Mouse (Mus musculus) B cell, adult 2 months (primary cell): ENCODE measurements around the gene Rab13.
"Not testable (repeated sequence)": the region's sequence is repeated elsewhere in the genome, so short reads cannot be mapped to it uniquely, and the experiment has no call there.

Experiments
- DNase-seq, 2 experiments: peaks; one replicate each; pipeline ENCODE4 v3.0.0; 2022

The Rab13 gene

DNA sequence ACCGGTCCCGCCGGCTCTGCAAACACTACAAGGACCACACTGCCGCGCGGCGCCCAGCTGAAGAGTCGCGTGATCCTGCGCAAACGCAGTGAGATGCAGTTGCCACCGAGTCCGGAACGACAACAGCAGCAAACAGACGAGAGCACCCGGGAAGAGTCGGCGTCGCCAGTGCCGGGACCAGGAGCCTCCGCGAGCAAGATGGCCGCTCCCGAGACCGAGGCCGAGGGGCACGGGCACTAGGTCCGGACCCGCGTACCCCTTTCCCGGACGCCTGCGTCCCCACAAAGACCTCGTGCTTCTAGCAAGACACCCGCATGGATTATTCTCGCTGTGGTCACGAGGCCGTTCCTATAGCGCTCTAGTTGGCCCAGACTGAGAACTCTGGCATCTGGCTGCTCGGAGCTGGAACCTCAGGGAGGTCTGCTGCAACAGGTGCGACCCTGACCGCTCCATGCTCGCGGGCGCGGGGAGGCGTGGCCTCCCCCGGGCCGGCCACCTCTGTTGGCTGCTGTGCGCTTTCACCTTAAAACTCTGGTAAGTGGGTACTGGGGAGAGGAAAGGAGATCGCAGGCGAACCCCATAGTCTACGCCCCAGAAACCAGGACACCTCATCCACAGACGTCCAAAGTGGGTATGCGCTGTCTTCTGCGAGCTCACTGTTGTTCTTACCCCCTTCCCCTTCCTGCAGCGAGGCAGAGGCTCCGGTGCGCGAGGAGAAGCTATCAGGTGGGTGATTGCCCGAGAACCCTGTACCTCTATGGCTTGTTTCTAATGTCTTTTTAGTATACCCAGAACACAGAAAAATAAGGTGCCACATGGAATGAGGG is 18.2 kb downstream of the Rab13 start, which contains the start of gene Jtb:
TSS of gene Jtb (plus strand) at position 91 of the 827 bp plus-strand sequence.
- peak; percentile 88 to 89 for DNase-seq

DNA sequence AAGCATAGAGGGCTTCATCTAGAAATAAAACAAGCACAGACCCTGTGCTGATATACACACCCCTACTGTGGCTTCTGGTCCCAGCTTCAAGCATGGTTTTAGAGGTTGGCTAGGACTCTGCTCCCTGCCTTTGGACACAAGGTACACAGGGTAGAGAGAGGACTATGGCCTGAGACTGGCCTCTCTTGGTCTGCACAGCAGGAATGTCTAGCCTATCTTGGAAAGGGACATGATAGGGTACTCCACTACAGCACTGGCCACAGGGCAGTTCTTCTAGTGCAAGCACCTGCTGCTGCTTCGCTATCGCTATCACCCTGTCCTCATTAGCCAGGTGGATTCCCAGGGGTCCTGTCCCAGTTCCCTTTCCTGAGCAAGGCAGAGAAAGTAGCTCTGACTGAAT is 27.8 kb downstream of the Rab13 start:
- DNase-seq: peak in 1 of 2 experiments; percentile 15

DNA sequence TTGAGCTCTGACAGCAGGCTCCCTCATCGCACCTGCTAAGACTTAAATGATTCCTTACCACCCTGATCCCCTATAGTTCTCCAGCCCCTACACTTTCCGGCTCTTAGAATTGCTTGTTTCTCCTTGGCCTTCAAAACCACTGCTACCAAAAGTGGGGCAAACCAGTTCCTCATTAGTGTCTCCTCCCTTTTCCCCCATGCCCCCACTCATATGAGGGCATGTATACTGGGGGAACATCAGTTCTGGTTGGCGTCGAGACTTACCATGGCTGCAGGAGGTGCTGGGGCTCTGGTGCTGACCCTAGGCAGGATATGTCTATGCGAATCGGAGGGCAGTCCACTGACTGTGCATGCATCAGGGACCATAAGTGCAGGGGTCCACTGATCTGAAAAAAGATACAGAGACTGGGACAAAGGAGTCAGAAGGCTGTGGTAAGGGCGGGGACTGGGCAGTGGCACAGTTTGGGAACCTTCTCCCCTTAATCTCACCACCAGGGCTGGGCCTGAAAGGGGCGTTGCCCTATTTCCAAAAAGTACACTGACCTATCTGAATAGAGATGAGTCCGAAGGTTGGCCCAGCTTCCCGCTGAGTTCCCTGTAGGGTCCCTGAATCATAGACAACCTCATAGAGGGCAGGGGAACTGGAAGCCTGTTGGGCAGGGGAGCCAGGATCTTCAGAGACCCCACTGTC is 28.3 kb downstream of the Rab13 start:
- DNase-seq: no peak

DNA sequence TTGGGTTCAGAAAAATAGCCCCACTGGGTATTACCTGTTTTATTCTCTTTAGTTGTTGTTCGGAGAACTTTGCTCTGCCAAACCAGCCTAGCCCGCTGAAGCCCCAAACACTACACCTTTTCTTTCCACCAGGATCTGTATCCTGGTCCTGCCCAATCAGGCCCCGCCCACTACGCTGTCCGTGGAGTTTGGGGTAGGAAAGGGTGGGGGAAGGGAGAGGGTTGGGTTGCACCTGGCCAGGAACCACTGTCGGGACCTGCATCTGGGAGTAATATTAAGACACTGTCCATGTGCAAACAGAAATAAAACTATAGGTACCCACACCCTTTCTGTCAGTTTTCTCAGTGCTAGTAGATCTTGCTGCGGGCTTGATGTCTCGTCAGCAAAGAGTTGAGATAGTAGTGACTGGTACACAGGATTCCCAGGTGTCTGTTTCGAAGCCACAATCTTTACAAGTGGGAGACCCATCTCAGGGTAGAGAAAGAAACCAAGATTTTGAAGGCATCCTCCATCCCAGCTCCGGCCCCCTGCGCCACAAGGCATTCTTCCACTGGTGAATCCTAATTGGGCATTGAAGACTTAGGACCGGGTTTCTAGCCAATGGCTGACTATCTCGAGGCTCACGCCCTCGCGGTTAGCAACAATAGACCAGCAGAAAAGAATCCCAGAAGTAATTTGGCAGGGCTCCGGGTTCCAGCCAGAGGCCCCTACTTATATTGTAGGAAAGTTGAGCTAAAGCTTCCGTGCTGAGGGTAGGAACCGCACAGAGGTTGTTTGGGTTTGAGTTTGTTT is 29.7 kb downstream of the Rab13 start, which contains the start of gene Creb3l4:
TSS of gene Creb3l4 (minus strand) at position 529 of the 792 bp plus-strand sequence.
- no peak for DNase-seq

DNA sequence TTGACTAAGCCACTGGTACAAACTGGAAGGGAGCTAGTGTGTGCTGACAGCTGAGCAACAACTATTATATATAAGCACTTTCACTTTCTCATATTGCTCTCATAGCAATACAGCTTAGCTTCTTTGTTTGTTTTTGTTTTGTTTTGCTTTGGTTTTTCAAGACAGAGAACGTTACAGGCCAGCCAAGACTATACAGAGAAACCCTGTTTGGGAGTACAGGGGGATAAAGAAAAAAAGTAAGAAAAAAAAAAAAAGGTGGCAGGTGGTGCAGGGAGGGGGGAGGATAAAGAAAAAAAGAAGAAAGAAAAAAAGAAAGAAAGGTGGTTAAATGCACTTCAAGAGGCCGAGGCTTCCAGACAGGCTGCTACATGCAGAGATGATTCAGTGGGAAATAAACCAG is 31.9 kb downstream of the Rab13 start:
- no peak for DNase-seq

DNA sequence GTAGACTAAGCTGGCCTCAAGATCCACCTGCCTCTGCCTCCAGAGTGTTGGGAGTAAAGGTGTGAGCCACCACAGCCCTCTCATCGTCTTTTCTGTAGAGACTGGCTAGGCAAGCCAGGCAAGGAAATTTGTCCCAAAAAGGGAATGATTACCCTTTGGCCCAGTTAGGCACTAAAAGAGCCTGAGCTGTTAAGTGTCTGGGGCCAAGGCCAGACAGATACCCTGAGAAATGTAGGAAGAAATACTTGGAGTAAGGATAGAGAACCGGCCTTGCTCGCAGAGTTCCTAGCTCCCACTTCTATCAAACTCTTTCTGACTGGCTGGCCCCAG is 34.1 kb downstream of the Rab13 start:
- no peak for DNase-seq

DNA sequence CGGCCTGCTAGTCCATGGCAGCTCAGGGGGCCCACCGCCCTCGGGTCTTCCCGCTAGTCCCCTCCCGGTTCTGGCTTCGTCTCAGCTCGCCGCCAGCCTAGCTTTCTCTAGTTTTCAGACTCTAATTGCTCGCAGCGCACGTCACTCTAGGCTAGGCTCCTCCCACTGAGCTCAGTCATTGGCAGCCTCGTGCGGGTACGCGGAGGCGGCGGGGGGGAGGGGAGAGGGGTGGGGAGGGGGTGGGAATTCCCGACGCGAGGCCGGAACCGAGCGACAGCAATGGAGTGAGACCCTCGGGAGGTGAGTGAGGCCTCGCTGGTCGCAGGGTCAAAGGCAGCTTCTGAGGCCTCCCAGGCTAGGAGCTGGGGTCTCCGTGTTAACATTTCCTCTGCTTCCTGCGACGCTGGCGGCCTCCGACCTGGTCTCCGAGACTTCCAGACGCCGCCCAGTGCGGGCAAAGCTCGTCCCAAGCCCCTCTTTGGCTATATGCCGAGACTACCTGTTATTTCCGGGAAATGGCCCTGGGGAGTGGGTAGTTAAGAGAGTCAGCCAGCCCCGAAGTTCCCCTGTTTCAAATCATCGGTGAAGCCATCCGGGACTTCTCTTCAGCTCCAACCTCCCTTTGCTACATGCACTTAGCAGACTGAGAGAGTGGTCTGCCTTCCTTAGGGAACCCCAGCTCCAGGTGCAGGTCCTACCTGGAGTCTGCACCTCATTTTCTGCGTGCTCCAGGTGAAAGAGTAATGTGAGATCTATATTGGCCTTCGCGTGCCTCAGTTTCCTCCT is 34.7 kb downstream of the Rab13 start, which contains the start of gene Slc39a1:
TSS of gene Slc39a1 (plus strand) at position 213 of the 786 bp plus-strand sequence.
- peak; percentile 85 for DNase-seq

DNA sequence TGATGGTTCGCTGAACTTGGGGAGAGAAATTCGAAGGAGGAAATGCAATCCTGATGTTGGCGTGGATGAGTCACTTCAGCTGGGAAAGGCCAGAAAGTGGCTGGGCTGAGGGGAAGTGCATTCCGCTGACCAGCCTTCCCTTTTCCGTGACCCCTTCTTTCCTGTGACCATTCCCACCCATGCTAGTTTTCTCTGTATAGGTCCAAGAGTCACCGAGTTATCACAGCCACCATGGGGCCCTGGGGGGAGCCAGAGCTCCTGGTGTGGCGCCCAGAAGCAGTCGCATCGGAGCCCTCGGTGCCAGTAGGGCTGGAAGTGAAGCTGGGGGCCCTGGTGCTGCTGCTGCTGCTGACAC is 35.2 kb downstream of the Rab13 start:
- DNase-seq: peak; percentile 27 to 31

DNA sequence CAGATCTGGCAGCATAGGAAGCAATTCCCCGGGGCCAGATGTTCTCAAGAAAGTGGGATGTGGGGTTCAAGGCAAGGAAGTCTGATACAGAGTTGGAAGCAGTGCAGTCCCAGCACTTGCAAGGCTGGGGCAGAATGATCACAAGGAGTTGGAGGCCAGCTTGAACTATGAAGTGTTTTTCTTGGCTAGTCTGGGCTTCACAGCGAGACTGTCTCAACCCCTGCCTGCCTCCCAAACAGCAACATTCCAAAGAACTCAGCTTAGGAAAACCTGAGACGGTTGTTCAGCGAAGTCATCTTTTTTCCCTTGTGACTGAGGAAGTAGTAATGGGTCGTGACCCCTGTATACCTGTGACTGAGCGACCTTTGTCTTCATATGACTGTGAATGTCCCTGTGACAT is 37.3 kb downstream of the Rab13 start:
- DNase-seq: no peak

DNA sequence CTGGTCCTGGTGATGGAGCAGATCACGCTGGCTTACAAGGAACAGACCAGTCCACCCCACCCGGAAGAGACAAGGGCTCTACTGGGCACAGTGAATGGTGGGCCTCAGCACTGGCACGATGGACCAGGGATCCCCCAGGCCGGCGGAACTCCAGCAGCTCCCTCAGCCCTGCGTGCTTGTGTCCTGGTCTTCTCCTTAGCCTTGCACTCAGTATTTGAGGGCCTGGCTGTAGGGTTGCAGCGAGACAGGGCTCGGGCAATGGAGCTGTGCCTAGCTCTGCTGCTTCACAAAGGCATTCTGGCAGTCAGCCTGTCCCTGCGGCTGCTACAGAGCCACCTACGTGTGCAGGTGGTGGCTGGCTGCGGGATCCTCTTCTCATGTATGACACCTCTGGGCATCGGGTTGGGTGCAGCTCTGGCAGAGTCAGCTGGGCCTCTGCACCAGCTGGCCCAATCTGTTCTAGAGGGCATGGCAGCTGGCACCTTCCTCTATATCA is 38.3 kb downstream of the Rab13 start:
- not testable (repeated sequence) for DNase-seq

DNA sequence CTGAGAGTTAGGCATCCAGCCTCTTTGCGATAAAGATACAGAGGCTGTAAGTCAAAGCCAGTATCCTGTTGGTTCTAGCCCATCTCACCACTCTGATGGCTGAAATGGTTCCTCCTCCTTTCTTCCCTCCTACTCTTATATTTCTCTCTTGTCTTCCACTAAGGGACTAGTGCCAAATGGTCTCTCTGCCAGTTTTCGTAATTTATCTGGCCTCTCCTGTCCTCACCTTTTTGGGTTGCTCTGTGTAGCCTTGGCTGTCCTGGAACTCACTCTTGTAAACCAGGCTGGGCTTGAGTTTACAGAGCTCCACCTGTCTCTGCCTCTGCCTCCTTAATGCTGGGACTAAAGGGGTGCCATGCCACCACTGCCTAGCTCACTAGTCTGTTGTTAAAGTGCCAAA is 39.2 kb downstream of the Rab13 start:
- not testable (repeated sequence) for DNase-seq

DNA sequence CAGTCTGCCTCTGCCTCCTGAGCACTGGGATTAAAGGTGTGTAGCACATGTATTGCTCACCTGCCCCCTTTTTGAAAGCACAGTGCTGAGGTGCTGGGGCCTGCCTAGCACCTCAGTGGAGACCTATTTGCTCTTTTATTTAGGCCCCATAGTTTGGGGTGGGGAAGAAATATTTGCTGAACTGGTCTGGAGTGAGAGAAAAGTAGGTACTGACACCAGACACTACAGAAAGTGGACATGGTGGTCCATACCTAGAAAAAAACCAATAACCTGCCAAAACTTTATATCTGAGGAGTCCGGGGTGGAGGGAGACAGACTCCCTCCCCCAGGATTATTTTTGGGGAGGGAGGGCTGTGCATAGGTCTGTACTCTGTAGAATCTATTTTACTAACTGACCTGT is 39.7 kb downstream of the Rab13 start:
- DNase-seq: peak in 1 of 2 experiments; percentile 17

DNA sequence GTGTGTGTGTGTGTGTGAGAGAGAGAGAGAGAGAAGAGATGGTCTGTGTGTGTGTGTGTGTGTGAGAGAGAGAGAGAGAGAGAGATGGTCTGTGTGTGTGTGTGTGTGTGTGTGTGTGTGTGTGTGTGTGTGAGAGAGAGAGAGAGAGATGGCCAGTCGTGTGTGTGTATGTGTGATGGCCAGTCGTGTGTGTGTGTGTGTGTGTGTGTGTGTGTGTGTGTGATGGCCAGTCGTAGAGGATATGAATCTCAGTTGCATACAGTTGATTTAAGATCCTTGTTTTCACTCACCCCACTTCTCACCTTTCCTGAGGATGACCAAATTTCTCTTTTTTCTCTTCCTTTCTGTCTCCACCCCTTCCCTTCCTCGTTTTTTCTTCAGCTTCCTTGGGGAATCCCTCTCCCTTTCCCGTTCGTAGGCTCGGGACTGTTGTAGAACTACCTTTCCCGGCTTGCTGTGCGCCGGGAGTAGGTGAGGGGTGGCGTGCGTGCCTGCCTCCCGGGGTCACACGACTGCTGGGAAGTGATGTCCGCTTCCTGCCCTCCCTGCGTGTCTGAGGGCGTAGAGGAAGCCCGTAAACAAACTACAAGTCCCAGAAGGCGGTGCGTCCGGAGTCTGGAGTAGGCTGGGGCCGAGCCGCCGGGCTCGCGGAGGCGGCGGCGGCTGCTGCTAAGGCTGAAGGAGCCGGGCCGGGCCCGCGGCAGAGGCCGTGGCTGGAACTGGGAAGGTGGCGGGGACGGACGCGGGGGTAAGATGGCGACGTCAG is 40.3 kb downstream of the Rab13 start, which contains the start of gene Crtc2:
TSS of gene Crtc2 (plus strand) at position 511 of the 766 bp plus-strand sequence.
- peak; percentile 89 to 91 for DNase-seq

DNA sequence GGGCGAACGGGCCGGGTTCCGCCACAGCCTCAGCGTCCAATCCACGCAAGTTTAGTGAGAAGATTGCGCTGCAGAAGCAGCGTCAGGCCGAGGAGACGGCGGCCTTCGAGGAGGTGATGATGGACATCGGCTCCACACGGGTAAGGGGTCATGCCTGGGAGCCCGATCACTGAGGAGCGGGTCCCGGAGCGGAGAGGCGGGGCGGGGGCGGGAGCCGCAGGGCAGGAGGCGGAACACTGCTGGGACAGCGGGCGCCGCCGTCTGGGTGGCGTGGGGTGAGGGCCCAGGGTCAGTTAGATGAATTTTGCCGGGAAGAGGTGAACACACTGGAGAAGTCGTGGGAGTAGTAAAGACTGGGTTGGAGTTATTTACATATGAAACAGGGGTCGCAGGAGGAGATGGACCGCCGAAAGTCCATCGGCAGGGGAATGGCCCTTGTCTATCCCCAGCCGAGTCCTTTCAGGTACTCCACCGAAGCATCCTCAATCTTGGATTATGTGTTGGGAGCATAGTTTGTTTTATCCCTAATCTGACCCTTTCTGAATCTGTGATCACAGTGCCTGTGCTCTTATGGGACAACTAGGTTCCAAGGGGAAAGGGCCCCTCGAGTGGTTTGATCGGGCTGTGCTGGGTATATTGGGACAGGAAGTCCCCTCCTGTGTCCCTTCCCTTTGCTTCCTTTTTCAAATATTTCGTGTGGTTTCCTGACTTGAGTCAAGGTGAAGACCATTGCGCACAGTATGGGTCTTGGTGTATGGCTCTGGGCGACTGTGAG is 41.1 kb downstream of the Rab13 start:
- peak; percentile 34 to 37 for DNase-seq

DNA sequence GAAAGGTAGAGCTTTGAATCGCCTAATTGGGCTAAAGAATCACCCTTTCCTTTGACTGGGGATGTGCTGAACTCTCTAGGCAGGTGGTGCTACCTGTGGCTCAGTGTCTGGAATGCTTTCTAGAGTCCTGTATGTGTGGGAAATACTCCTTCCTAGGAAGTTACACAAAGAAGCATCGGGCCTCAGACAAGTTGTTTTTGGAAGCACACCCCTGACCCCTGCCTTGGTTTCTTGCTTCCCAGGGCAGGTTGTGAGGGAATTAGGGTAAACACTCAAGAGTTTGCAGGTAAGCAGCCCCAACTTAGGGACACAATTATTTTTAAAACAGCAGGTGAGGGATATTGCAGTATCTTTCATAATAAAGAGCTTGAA is 41.7 kb downstream of the Rab13 start:
- no peak for DNase-seq

DNA sequence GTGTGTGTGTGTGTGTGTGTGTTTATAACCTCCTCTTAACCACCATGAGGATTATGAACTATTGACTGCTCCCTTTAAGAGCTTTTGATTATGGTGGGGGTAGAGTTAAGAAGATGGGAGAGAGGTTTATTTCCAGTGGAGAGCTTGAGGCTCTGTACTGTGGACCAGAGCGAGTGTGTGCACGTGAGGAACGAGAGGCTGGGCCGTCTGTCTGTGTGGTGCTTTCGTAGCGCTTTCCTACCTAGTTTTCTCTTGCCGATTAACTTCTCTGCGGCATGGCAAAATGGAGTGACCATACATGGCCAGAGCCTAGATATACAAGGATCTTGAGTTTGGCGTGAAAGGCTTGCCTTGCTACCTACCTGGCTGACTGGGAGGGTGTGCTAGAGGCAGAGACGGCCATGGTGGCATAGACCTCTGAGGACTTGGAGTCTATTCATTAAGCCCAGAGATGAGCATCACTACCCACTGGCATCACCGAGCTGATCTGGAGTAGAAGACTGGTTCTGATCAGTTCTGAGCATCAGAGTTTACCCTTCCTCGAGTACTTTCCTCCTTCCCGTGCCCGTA is 42.4 kb downstream of the Rab13 start:
- no peak for DNase-seq

DNA sequence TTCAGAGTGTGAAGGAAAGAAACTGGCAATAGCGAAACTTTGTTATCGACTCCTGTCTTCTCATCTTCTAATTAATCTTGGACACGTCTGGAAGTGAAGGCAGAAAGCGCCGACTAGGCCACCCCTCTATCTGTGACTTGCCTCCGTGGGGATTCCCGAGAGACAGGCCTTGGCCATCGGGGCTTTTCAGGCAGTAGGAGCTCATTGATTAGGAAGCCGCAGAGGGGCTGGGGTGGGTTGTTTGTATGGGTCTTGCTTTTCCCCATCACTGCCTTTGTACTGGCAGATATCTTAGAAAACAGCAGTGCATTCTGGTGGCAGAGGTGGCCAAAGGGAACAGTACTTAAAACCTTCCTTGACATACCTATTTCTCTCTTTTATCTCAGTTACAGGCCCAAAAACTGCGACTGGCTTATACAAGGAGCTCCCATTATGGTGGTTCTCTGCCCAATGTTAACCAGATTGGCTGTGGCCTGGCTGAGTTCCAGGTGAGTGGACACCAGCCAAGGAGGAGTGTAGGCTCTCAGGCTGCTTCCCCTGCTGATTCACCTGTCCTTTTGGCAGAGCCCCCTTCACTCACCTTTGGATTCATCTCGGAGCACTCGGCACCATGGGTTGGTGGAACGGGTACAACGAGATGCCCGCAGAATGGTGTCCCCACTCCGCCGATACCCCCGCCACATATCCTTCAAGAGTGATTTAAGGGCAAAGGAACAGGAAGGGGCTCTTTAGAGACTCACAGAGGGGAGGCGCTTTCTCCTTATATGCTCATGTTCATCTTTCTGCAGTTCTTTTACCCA is 43.4 kb downstream of the Rab13 start:
- no peak for DNase-seq

DNA sequence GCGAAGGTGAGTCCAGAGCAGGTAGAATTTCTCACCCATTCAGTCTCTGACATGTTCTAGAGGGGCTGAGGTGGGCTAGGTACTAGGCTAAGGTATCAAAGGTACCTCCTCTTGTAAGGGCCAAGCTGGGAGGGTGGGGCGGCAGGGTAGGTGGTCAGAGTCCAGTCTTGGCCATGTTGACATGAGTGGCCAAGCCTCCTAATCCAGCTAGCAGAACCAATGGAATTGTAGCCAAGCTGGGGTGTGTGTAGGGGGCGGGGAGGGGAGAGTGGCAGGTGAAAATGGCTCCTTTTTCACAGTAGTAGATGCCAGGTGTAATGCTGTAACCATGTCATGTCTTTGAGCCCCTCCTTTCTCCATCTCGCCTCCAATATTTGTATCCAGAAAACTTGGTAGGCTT is 45.0 kb downstream of the Rab13 start:
- no peak for DNase-seq

DNA sequence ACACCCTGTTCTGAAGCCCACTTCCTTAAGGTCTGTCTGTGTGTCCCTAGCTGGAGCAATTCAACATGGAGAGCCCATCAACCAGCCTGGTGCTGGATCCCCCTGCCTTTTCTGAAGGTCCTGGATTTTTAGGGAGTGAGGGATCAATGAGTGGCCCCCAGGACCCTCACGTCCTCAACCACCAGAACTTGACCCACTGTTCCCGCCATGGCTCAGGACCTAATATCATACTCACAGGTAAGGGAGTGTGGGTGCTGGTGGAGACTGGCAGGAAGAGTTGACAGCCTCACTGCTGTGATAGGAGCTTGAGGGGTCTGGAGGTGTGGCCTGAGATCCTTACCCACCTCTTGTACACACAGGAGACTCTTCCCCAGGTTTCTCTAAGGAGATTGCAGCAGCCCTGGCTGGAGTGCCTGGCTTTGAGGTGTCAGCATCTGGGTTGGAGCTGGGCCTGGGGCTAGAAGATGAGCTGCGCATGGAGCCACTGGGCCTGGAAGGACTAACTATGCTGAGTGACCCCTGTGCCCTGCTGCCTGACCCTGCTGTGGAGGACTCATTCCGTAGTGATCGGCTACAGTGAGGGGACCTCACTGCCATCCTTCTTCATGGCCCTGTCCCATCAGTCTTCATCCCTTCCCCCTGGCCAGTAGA is 49.8 kb downstream of the Rab13 start:
- no peak for DNase-seq
